Mouse (Mus musculus): ENCODE measurements around the gene Idi2. TPM values are rescaled to one million over a fixed set of nuclear protein-coding genes. Genes with fewer than 3 reads are reported as not detected.
"Not testable (repeated sequence)": the region's sequence is repeated elsewhere in the genome, so short reads cannot be mapped to it uniquely, and the experiment has no call there.

Idi2 gene
- not detected in 2 replicates for polyA plus RNA-seq (2015; fragmentation: Nextera tagmentation; extraction: Ambion mirVana)

DNA sequence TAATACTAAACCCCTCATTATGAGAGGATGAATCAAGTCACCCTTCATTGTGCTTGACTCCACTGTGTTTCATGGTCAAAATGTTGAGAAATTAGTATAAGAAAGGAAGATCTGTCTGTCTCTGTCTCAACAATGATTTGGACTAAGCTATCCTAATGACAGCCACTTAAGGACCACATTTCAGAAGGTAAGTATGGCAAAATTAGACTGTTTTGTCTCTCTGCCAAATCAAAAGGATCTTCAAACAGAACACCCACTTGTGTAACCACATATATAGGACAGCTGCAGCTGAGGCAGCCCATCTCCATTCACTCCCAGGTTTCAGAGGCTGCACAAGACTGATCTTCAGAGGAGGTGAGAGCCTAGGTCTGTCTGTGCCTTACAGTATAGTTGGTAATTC lies at the start of gene Idi2:
TSS of gene Idi2 (plus strand) at position 301 of the 400 bp plus-strand sequence.
- H3K4me3 ChIP-seq (ENCODE audit: low read depth, low read length); H3K9ac ChIP-seq (ENCODE audit: low read depth, low read length); H3K9me3 ChIP-seq (replicated peaks; ENCODE audit: control insufficient read depth, low read length, poor library complexity, severe bottlenecking); ATAC-seq; H3K4me2 ChIP-seq (ENCODE audit: low read length); H3K27me3 ChIP-seq (ENCODE audit: control insufficient read depth, insufficient read depth, low read depth, low read length); H3K4me1 ChIP-seq (ENCODE audit: control insufficient read depth, insufficient read depth, low read length); H3K27ac ChIP-seq (ENCODE audit: low read length); H3K36me3 ChIP-seq (ENCODE audit: control insufficient read depth, insufficient read depth, low read length): not testable (repeated sequence)

DNA sequence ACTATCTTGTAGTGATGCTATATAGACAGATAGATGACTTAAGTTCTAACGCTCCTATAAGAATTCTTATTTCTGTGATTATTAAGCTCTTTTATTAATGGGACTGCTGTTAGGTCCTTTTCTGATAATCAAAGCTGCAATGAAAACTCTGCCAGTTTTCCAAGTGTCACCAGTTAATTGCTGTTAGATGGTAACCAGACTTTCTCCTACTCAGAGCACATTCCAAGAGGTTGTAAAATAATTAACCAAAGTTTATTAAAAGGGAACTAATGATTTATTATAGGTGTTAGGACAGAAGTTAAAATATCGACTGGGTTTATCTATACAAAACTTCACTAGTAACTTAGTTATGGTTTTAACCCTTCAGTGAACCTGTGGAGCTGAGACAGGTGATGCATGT lies 46.7 kb upstream of the Idi2 start:
- ATAC-seq; H3K4me2 ChIP-seq (ENCODE audit: low read length): not testable (repeated sequence)

GRCm38 (mm10) chr13:8913890-8914289 lies 38.8 kb upstream of the Idi2 start:
- H3K9ac ChIP-seq (ENCODE audit: low read depth, low read length); H3K4me1 ChIP-seq (ENCODE audit: control insufficient read depth, insufficient read depth, low read length); H3K4me2 ChIP-seq (ENCODE audit: low read length); ATAC-seq; H3K36me3 ChIP-seq (ENCODE audit: control insufficient read depth, insufficient read depth, low read length); H3K9me3 ChIP-seq (replicated peaks; ENCODE audit: control insufficient read depth, low read length, poor library complexity, severe bottlenecking); H3K27me3 ChIP-seq (ENCODE audit: control insufficient read depth, insufficient read depth, low read depth, low read length); H3K4me3 ChIP-seq (ENCODE audit: low read depth, low read length); H3K27ac ChIP-seq (ENCODE audit: low read length): not testable (repeated sequence)
- WGBS: 92% methylated on average over 8 of the region's 8 CpGs

More for the DNA sequence above, 46.7 kb upstream of the Idi2 start:
- not testable (repeated sequence) for H3K4me3 ChIP-seq (ENCODE audit: low read depth, low read length); H3K9ac ChIP-seq (ENCODE audit: low read depth, low read length); H3K27me3 ChIP-seq (ENCODE audit: control insufficient read depth, insufficient read depth, low read depth, low read length); H3K4me1 ChIP-seq (ENCODE audit: control insufficient read depth, insufficient read depth, low read length); H3K36me3 ChIP-seq (ENCODE audit: control insufficient read depth, insufficient read depth, low read length); H3K27ac ChIP-seq (ENCODE audit: low read length); H3K9me3 ChIP-seq (replicated peaks; ENCODE audit: control insufficient read depth, low read length, poor library complexity, severe bottlenecking)
- WGBS: 94% methylated on average over 2 of the region's 2 CpGs

- no peak for ATAC-seq
- Histone ChIP-seq H3K36me3 (ENCODE audit: control insufficient read depth, insufficient read depth, low read length) (no peaks in the 10 kb centered on the region), H3K27me3 (ENCODE audit: control insufficient read depth, insufficient read depth, low read depth, low read length) (no peaks in the 10 kb centered on the region), H3K9me3 (replicated peaks; ENCODE audit: control insufficient read depth, low read length, poor library complexity, severe bottlenecking) (no peaks in the 10 kb centered on the region), H3K27ac (ENCODE audit: low read length) (no peak overlapping the region), H3K4me3 (ENCODE audit: low read depth, low read length) (no peak overlapping the region), H3K4me2 (ENCODE audit: low read length) (no peak overlapping the region), H3K4me1 (ENCODE audit: control insufficient read depth, insufficient read depth, low read length) (no peaks in the 10 kb centered on the region), H3K9ac (ENCODE audit: low read depth, low read length) (no peak overlapping the region)
- 60% methylated on average over 2 of the region's 2 CpGs for WGBS
These were observed 19.2 kb upstream of the Idi2 start for GRCm38 (mm10) chr13:8933499-8933898.

- not testable (repeated sequence) for H3K27me3 ChIP-seq (ENCODE audit: control insufficient read depth, insufficient read depth, low read depth, low read length); H3K36me3 ChIP-seq (ENCODE audit: control insufficient read depth, insufficient read depth, low read length); H3K9ac ChIP-seq (ENCODE audit: low read depth, low read length); ATAC-seq; H3K4me1 ChIP-seq (ENCODE audit: control insufficient read depth, insufficient read depth, low read length); H3K4me3 ChIP-seq (ENCODE audit: low read depth, low read length); H3K4me2 ChIP-seq (ENCODE audit: low read length); H3K27ac ChIP-seq (ENCODE audit: low read length); H3K9me3 ChIP-seq (replicated peaks; ENCODE audit: control insufficient read depth, low read length, poor library complexity, severe bottlenecking)
- WGBS: 77% methylated on average over 6 of the region's 6 CpGs
These were observed 15.0 kb upstream of the Idi2 start for GRCm38 (mm10) chr13:8937611-8938140.

- H3K9ac ChIP-seq (ENCODE audit: low read depth, low read length); H3K27me3 ChIP-seq (ENCODE audit: control insufficient read depth, insufficient read depth, low read depth, low read length); H3K4me2 ChIP-seq (ENCODE audit: low read length); ATAC-seq; H3K36me3 ChIP-seq (ENCODE audit: control insufficient read depth, insufficient read depth, low read length); H3K4me1 ChIP-seq (ENCODE audit: control insufficient read depth, insufficient read depth, low read length); H3K27ac ChIP-seq (ENCODE audit: low read length); H3K9me3 ChIP-seq (replicated peaks; ENCODE audit: control insufficient read depth, low read length, poor library complexity, severe bottlenecking); H3K4me3 ChIP-seq (ENCODE audit: low read depth, low read length): not testable (repeated sequence)
- 87% methylated on average over 4 of the region's 4 CpGs for WGBS
These were observed 11.6 kb upstream of the Idi2 start for GRCm38 (mm10) chr13:8941110-8941509.

GRCm38 (mm10) chr13:8941701-8942100 lies 11.0 kb upstream of the Idi2 start:
- H3K9me3 ChIP-seq (replicated peaks; ENCODE audit: control insufficient read depth, low read length, poor library complexity, severe bottlenecking); H3K4me1 ChIP-seq (ENCODE audit: control insufficient read depth, insufficient read depth, low read length); H3K4me2 ChIP-seq (ENCODE audit: low read length); H3K4me3 ChIP-seq (ENCODE audit: low read depth, low read length); H3K27me3 ChIP-seq (ENCODE audit: control insufficient read depth, insufficient read depth, low read depth, low read length); H3K27ac ChIP-seq (ENCODE audit: low read length); H3K9ac ChIP-seq (ENCODE audit: low read depth, low read length); H3K36me3 ChIP-seq (ENCODE audit: control insufficient read depth, insufficient read depth, low read length); ATAC-seq: not testable (repeated sequence)
- WGBS: 50% methylated on average over 1 of the region's 5 CpGs

DNA sequence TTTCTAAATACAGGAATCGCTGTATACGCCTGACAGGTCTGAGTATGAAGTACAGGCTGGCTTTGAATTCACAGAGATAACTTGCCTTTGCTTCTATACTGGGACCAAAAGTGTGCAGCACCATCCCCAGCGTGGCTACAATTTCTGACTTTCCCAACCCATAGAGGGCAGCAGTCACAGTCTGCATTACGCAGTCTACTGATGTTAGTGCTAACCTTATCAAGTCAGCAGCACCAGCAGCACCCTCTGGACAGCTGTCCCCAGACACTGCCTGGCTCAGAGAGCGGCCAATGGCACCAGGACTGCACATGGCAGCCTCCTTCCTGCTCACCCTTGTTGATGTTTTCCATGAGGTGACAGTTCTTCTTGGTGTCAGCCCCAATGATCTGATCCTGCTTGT lies 8.8 kb upstream of the Idi2 start:
- not testable (repeated sequence) for H3K27me3 ChIP-seq (ENCODE audit: control insufficient read depth, insufficient read depth, low read depth, low read length); H3K4me3 ChIP-seq (ENCODE audit: low read depth, low read length); ATAC-seq; H3K36me3 ChIP-seq (ENCODE audit: control insufficient read depth, insufficient read depth, low read length); H3K27ac ChIP-seq (ENCODE audit: low read length); H3K9ac ChIP-seq (ENCODE audit: low read depth, low read length); H3K4me1 ChIP-seq (ENCODE audit: control insufficient read depth, insufficient read depth, low read length); H3K9me3 ChIP-seq (replicated peaks; ENCODE audit: control insufficient read depth, low read length, poor library complexity, severe bottlenecking); H3K4me2 ChIP-seq (ENCODE audit: low read length)
- WGBS: no CpG with 5 or more reads among the region's 5 CpGs

DNA sequence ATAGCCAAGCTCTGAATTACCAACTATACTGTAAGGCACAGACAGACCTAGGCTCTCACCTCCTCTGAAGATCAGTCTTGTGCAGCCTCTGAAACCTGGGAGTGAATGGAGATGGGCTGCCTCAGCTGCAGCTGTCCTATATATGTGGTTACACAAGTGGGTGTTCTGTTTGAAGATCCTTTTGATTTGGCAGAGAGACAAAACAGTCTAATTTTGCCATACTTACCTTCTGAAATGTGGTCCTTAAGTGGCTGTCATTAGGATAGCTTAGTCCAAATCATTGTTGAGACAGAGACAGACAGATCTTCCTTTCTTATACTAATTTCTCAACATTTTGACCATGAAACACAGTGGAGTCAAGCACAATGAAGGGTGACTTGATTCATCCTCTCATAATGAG lies 4.5 kb upstream of the Idi2 start, which contains the start of gene Gm9745:
TSS of gene Gm9745 (minus strand) at position 101 of the 400 bp plus-strand sequence.
- not testable (repeated sequence) for H3K4me3 ChIP-seq (ENCODE audit: low read depth, low read length); H3K4me1 ChIP-seq (ENCODE audit: control insufficient read depth, insufficient read depth, low read length); ATAC-seq; H3K4me2 ChIP-seq (ENCODE audit: low read length); H3K27ac ChIP-seq (ENCODE audit: low read length); H3K36me3 ChIP-seq (ENCODE audit: control insufficient read depth, insufficient read depth, low read length); H3K27me3 ChIP-seq (ENCODE audit: control insufficient read depth, insufficient read depth, low read depth, low read length); H3K9me3 ChIP-seq (replicated peaks; ENCODE audit: control insufficient read depth, low read length, poor library complexity, severe bottlenecking); H3K9ac ChIP-seq (ENCODE audit: low read depth, low read length)

All from midbrain, embryonic 16.5 days (tissue).